Mouse (Mus musculus) midbrain, embryonic 13.5 days (tissue): ENCODE measurements at regions not wholly inside any gene's neighbourhood (a gene's known extent, or its start where the extent isn't known, plus 50 kb on each side); places are given as distances from the start of the nearest gene placed in this dataset.

Experiments used
- ATAC-seq: fragments of 200-750 bp; cut with Nextera tagmentation; 2 replicates; pipeline ENCODE4 v1.8.0; 2017; ENCODE audit warnings: mild to moderate bottlenecking, moderate TSS enrichment, moderate library complexity
- H3K27ac ChIP-seq: fragments of 300-500 bp; sonication (generic); 2 replicates; pipeline ENCODE4 v1.5.1; 2015; ENCODE audit warnings: inconsistent platforms, mild to moderate bottlenecking, moderate library complexity
- H3K27me3 ChIP-seq: fragments of 300-500 bp; sonication (generic); 2 replicates; pipeline ENCODE4 v1.6.1; 2015; ENCODE audit warnings: mild to moderate bottlenecking, inconsistent platforms
- H3K36me3 ChIP-seq: fragments of 300-500 bp; sonication (generic); 2 replicates; pipeline ENCODE4 v1.6.1; 2015; ENCODE audit warnings: mild to moderate bottlenecking, inconsistent platforms
- H3K4me1 ChIP-seq: fragments of 300-500 bp; sonication (generic); replicated peaks from 2 replicates; pipeline ENCODE4 v1.6.1; 2015; ENCODE audit warnings: inconsistent platforms
- H3K4me2 ChIP-seq: fragments of 300-500 bp; sonication (generic); replicated peaks from 2 replicates; pipeline ENCODE4 v1.6.1; 2015; ENCODE audit warnings: moderate library complexity, mild to moderate bottlenecking, inconsistent platforms
- H3K4me3 ChIP-seq: fragments of 300-500 bp; sonication (generic); replicated peaks from 2 replicates; pipeline ENCODE4 v1.5.1; 2015; ENCODE audit warnings: mild to moderate bottlenecking, inconsistent platforms
- H3K9ac ChIP-seq: fragments of 300-500 bp; sonication (generic); replicated peaks from 2 replicates; pipeline ENCODE4 v1.6.1; 2015; ENCODE audit warnings: mild to moderate bottlenecking, inconsistent platforms
- H3K9me3 ChIP-seq: fragments of 300-500 bp; sonication (generic); 2 replicates; pipeline ENCODE4 v1.6.1; 2016; ENCODE audit warnings: mild to moderate bottlenecking, inconsistent platforms
- WGBS: fragments of 180-500 bp; shearing (Covaris S2); methylation state at CpG from one replicate; pipeline ENCODE4 v1.1.7; 2015; 5-methylcytosine and 5-hydroxymethylcytosine counted together

GRCm38 (mm10) chr15:71240647-71241351 lies 2593.6 kb upstream of the Gm6569 start:
- WGBS: 43% methylated on average over 9 of the region's 9 CpGs
- no peaks in the 10 kb centered on the region for H3K36me3 ChIP-seq
- H3K27me3 ChIP-seq: no peaks in the 10 kb centered on the region
- H3K9ac ChIP-seq: no peak overlapping the region
- H3K4me2 ChIP-seq: no peak overlapping the region
- no peak overlapping the region for H3K27ac ChIP-seq
- H3K9me3 ChIP-seq: no peaks in the 10 kb centered on the region
- H3K4me3 ChIP-seq: no peak overlapping the region
- H3K4me1 ChIP-seq: no peaks in the 10 kb centered on the region
- ATAC-seq: peak; percentile 69

DNA sequence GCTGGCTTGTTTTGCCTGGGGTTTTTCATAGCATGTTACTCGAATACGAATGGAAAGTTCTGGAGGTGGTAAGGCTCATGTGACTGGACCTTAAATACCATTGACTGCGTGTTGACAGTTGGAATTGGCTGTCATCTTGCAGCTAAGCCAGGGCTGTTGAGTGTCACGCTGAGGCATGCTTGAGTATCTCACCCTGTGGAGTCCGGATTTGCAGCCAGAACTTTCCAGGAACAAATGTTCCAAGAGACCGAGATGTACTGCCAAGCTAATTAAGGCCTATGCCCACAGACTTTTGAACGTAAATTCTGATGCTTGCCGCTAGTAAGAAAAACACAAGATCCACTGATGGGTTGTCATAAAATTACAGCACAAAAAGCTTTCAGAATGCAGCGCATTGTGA lies 2590.8 kb upstream of the Gm6569 start:
- no peak overlapping the region for H3K4me2 ChIP-seq
- H3K27me3 ChIP-seq: no peaks in the 10 kb centered on the region
- no peaks in the 10 kb centered on the region for H3K4me1 ChIP-seq
- no peak overlapping the region for H3K27ac ChIP-seq
- 85% methylated on average over 9 of the region's 9 CpGs for WGBS
- no peak for ATAC-seq
- no peaks in the 10 kb centered on the region for H3K36me3 ChIP-seq
- no peak overlapping the region for H3K9ac ChIP-seq
- no peak overlapping the region for H3K4me3 ChIP-seq
- H3K9me3 ChIP-seq: no peaks in the 10 kb centered on the region

- ATAC-seq: peak; percentile 92
- WGBS: 62% methylated on average over 2 of the region's 2 CpGs
- no peak overlapping the region for H3K27ac ChIP-seq
Measured at GRCm38 (mm10) chr15:71275876-71276565, 2558.3 kb upstream of the Gm6569 start.

DNA sequence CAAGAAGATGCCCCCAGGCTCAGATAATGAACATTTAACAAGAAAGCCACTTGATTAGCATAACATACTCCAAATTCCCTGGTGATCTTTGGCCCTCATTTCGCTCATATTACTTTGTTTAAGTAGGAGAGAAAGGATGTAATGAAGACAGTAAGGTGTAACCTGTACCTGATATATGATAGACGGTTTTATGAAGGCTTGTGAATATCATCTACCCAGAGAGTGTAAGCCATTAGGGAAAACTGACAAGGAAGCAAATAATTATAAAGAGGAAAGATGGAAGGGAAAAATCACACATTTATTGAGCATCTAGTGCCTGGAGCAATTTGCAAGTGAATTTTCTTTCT lies 2557.8 kb upstream of the Gm6569 start:
- H3K27ac ChIP-seq: no peak overlapping the region
- H3K4me2 ChIP-seq: no peak overlapping the region
- H3K9me3 ChIP-seq: no peaks in the 10 kb centered on the region
- H3K27me3 ChIP-seq: no peaks in the 10 kb centered on the region
- H3K4me3 ChIP-seq: no peak overlapping the region
- no peaks in the 10 kb centered on the region for H3K4me1 ChIP-seq
- no peaks in the 10 kb centered on the region for H3K36me3 ChIP-seq
- ATAC-seq: peak; percentile 60
- WGBS: 62% methylated on average over 2 of the region's 2 CpGs
- no peak overlapping the region for H3K9ac ChIP-seq

More at GRCm38 (mm10) chr15:71275876-71276565, 2558.3 kb upstream of the Gm6569 start:
- Histone ChIP-seq H3K9ac (no peak overlapping the region), H3K27me3 (no peaks in the 10 kb centered on the region), H3K9me3 (no peaks in the 10 kb centered on the region), H3K4me3 (no peak overlapping the region), H3K4me2 (no peak overlapping the region), H3K36me3 (no peaks in the 10 kb centered on the region), H3K4me1 (no peaks in the 10 kb centered on the region)

DNA sequence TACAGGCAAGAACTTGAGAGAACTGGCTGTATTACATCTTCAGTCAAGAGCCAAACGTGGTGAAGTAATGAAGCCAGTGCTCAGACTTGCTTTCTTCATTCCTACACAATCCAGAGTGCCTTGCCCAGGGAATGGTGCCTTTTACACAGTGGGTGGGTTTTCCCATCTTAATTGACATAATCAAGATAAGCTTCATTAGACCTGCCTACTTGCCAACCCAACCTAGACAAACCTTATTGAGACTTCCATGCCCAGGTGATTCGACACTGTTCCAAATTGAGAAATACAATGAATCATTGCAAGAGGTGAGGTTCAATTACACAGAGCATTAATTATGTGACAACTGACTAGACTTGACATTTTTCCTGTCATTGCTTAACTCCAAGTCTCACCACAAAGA lies 2557.0 kb upstream of the Gm6569 start:
- Histone ChIP-seq H3K4me2 (no peak overlapping the region), H3K27me3 (no peaks in the 10 kb centered on the region), H3K9ac (no peak overlapping the region), H3K27ac (no peak overlapping the region), H3K36me3 (no peaks in the 10 kb centered on the region), H3K4me1 (no peaks in the 10 kb centered on the region), H3K4me3 (no peak overlapping the region), H3K9me3 (no peaks in the 10 kb centered on the region)
- no peak for ATAC-seq
- 81% methylated on average over 2 of the region's 2 CpGs for WGBS

GRCm38 (mm10) chr15:71283775-71284174 lies 2550.6 kb upstream of the Gm6569 start:
- ATAC-seq: no peak
- H3K36me3 ChIP-seq: no peaks in the 10 kb centered on the region
- no peak overlapping the region for H3K4me2 ChIP-seq
- WGBS: 90% methylated on average over 3 of the region's 3 CpGs
- H3K27ac ChIP-seq: no peak overlapping the region
- H3K4me3 ChIP-seq: no peak overlapping the region
- no peaks in the 10 kb centered on the region for H3K9me3 ChIP-seq
- no peaks in the 10 kb centered on the region for H3K27me3 ChIP-seq
- H3K9ac ChIP-seq: no peak overlapping the region
- H3K4me1 ChIP-seq: no peaks in the 10 kb centered on the region

DNA sequence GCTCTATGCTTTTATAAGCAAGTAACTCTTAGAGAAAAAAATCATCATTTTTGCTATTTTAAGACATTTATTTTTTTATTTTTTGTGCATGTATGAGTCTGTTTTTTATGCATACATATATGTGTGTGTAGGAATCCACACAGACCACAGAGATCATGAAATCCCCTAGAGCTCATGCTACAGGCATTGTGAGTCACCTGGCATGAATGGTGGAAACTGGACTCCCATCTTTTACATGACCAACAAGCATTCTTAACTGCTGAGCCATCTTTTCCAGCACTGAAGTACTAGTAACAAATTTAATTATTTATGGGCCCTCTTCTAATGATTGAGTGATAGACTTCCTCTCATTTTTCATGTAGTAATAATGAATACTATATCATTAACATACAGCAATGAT lies 2531.8 kb upstream of the Gm6569 start:
- no peak overlapping the region for H3K9ac ChIP-seq
- H3K4me3 ChIP-seq: no peak overlapping the region
- no peaks in the 10 kb centered on the region for H3K9me3 ChIP-seq
- no peak overlapping the region for H3K27ac ChIP-seq
- H3K36me3 ChIP-seq: no peaks in the 10 kb centered on the region
- H3K4me1 ChIP-seq: no peaks in the 10 kb centered on the region
- no peak for ATAC-seq
- H3K27me3 ChIP-seq: no peaks in the 10 kb centered on the region
- no peak overlapping the region for H3K4me2 ChIP-seq

DNA sequence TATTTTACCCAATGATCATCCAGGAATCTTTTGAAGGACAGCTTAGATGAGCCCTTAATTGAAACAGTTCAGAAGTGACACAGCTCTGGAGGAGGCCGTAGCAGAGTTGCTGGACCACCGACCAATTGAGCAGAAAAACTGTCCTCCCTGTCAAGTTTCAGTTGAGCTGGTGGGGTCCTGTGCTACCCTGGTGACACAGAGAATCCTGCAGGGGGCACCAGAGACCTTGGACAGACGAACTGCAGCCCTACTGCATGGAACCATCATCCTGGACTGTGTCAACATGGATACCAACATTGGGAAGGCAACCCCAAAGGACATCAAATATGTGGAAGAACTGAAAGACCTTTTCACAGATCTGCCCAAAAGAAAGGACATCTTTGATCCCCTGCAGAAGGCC lies 2524.1 kb upstream of the Gm6569 start:
- H3K9me3 ChIP-seq: no peaks in the 10 kb centered on the region
- no peak overlapping the region for H3K27ac ChIP-seq
- 69% methylated on average over 3 of the region's 3 CpGs for WGBS
- no peak overlapping the region for H3K9ac ChIP-seq
- no peak for ATAC-seq
- no peak overlapping the region for H3K4me3 ChIP-seq
- H3K4me2 ChIP-seq: no peak overlapping the region
- H3K27me3 ChIP-seq: no peaks in the 10 kb centered on the region
- H3K36me3 ChIP-seq: no peaks in the 10 kb centered on the region
- no peaks in the 10 kb centered on the region for H3K4me1 ChIP-seq

DNA sequence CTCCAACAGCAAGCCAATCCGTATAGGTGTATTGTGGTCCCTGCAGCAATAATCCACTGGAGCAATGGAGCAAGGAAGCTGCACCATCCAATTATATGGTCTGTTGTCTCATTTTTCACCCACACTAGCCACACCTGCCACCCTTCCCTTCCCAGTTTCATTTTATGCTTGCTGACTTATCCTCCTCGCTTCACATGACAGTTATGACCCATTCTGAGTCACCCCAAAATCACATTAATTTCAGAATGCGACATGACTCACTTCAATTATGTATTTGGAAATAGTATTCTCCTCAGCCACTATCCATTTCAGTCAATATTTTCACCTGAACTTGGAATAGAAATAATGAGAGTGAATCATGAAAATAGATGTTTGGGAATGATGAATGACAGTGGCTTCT lies 2507.8 kb upstream of the Gm6569 start:
- H3K27ac ChIP-seq: no peak overlapping the region

GRCm38 (mm10) chr15:71358189-71358790 lies 2476.1 kb upstream of the Gm6569 start:
- Histone ChIP-seq H3K27ac (no peak overlapping the region), H3K4me1 (peaks cover 6% of the 10 kb centered on the region; the same call in 1 of the 2 replicates), H3K27me3 (no peaks in the 10 kb centered on the region), H3K4me3 (no peak overlapping the region), H3K9ac (no peak overlapping the region), H3K36me3 (no peaks in the 10 kb centered on the region), H3K9me3 (no peaks in the 10 kb centered on the region), H3K4me2 (no peak overlapping the region)
- peak; percentile 69; the same call in 1 of the 2 replicates for ATAC-seq
- WGBS: 21% methylated on average over 4 of the region's 4 CpGs

More for the DNA sequence above, 2507.8 kb upstream of the Gm6569 start:
- Histone ChIP-seq H3K4me2 (no peak overlapping the region), H3K4me3 (no peak overlapping the region), H3K4me1 (no peaks in the 10 kb centered on the region), H3K9ac (no peak overlapping the region), H3K36me3 (no peaks in the 10 kb centered on the region), H3K27me3 (no peaks in the 10 kb centered on the region), H3K9me3 (no peaks in the 10 kb centered on the region)
- 75% methylated on average over 3 of the region's 3 CpGs for WGBS
- no peak for ATAC-seq

- H3K4me3 ChIP-seq: no peak overlapping the region
- no peak overlapping the region for H3K27ac ChIP-seq
- H3K4me1 ChIP-seq: no peaks in the 10 kb centered on the region
- no peak overlapping the region for H3K4me2 ChIP-seq
- H3K27me3 ChIP-seq: no peaks in the 10 kb centered on the region
- no peaks in the 10 kb centered on the region for H3K9me3 ChIP-seq
- WGBS: 45% methylated on average over 3 of the region's 3 CpGs
- no peak overlapping the region for H3K9ac ChIP-seq
- no peaks in the 10 kb centered on the region for H3K36me3 ChIP-seq
- peak; percentile 75; the same call in 1 of the 2 replicates for ATAC-seq
Measured at GRCm38 (mm10) chr15:71375775-71376174, 2458.6 kb upstream of the Gm6569 start.
